Mouse (Mus musculus) cortical plate, adult 2 months (tissue): ENCODE data around the gene Tspan32.

Experiments used
- CTCF ChIP-seq: fragments of 200-500 bp; IDR thresholded peaks from 2 replicates; pipeline ENCODE4 v1.5.1; 2011; ENCODE audit warnings: mild to moderate bottlenecking, control low read depth, low read length; ENCODE audit not compliant: insufficient read depth; ENCODE audit errors: extremely low read depth
- POLR2A ChIP-seq: fragments of 200-500 bp; IDR thresholded peaks from 2 replicates; pipeline ENCODE4 v1.6.1; 2011; ENCODE audit warnings: mild to moderate bottlenecking, low read length, control low read depth; ENCODE audit not compliant: insufficient read depth; ENCODE audit errors: extremely low read depth

GRCm38 (mm10) chr7:142995630-142996338, 9.1 kb upstream of the Tspan32 start:
- TF ChIP-seq CTCF (no peak), POLR2A (no peak)
